10 mouse cellular contexts compared by ENCODE assay signal in genomic region chr11:114448776-114449401, GRCm38 (mm10).
DNase-seq lines count a peak whose midpoint lies in the region; ATAC-seq lines count a peak whose summit lies in the region.
"Had no signal": no experiment of that assay in that cellular context is flagged by ENCODE, and none has a peak within 500 bp of the region (broad histone marks: within the 10 kb centered on the region; RNA-seq: fewer than 3 reads in every experiment).

No protein-coding gene starts in this region.

- no peak overlapping the region for H3K4me2 ChIP-seq in kidney, embryonic 14.5 days (replicated peaks; ENCODE audit: low read depth, low read length)
- H3K4me2 ChIP-seq: embryonic facial prominence, embryonic 13.5 days had no signal

- H3K4me1 ChIP-seq in kidney, embryonic 14.5 days (ENCODE audit: control insufficient read depth, insufficient read depth, low read length): peaks cover 26% of the 10 kb centered on the region

- H3K36me3 ChIP-seq in kidney, embryonic 14.5 days (ENCODE audit: control insufficient read depth, insufficient read depth, low read length): no peaks in the 10 kb centered on the region
- H3K36me3 ChIP-seq: embryonic facial prominence, embryonic 13.5 days had no signal

- H3K27ac ChIP-seq in kidney, embryonic 14.5 days (ENCODE audit: low read depth, low read length): no peak overlapping the region
- H3K27ac ChIP-seq: embryonic facial prominence, embryonic 13.5 days; macrophage had no signal

- 25% methylated on average over 13 of the region's 13 CpGs for WGBS in kidney, embryonic 14.5 days

- intact Hi-C loops in heart, postnatal 36 days (cut with DNase I): no loop called here

- H3K9me3 ChIP-seq in kidney, embryonic 14.5 days (ENCODE audit: control insufficient read depth, low read length): no peaks in the 10 kb centered on the region
- H3K9me3 ChIP-seq: embryonic facial prominence, embryonic 13.5 days had no signal

- peak; percentile 14 for DNase-seq in kidney, adult 18-20 months
- DNase-seq in brain, adult 2 months (ENCODE audit: low read depth, low spot score): peak; percentile 93
- peak; percentile 42 to 57 for DNase-seq in frontal cortex, postnatal 14 days (ENCODE audit: low spot score in 2 of 2)
- peak; percentile 39 to 41 for DNase-seq in heart, postnatal 36 days
- peak; percentile 22 for DNase-seq in lung, postnatal 14 days
- no peak for DNase-seq in thymus, postnatal 0 days (ENCODE audit: low spot score)
- no peak for DNase-seq in spleen, postnatal 36 days (ENCODE audit: low spot score in 2 of 2)

- no peak overlapping the region for H3K4me3 ChIP-seq in kidney, embryonic 14.5 days (ENCODE audit: low read length)
- H3K4me3 ChIP-seq: embryonic facial prominence, embryonic 13.5 days had no signal

- ATAC-seq in kidney, embryonic 14.5 days (ENCODE audit: low FRiP score, low TSS enrichment): no peak

- peaks cover 3% of the 10 kb centered on the region; the same call in 1 of the 2 replicates for H3K27me3 ChIP-seq in kidney, embryonic 14.5 days (ENCODE audit: control insufficient read depth, insufficient read depth, low read length)
- H3K27me3 ChIP-seq: embryonic facial prominence, embryonic 13.5 days had no signal

- H3K9ac ChIP-seq in kidney, embryonic 14.5 days (ENCODE audit: low read depth, low read length): no peak overlapping the region
- H3K9ac ChIP-seq: embryonic facial prominence, embryonic 13.5 days had no signal

Comparison
In these comparisons a context has a peak if more than half of its experiments do, and no peak if none do; other contexts are left out.
1. DNase-seq: peak in kidney, adult 18-20 months (single experiment), brain, adult 2 months (single experiment), frontal cortex, postnatal 14 days (2 of 2), heart, postnatal 36 days (2 of 2) and lung, postnatal 14 days (single experiment); none in thymus, postnatal 0 days (single experiment) and spleen, postnatal 36 days (0 of 2).